Mouse (Mus musculus): Measurements from ENCODE around the gene Akr1a1. TPM values are rescaled to one million over a fixed set of nuclear protein-coding genes. Genes with fewer than 3 reads are reported as not detected.
"Not testable (repeated sequence)": the region's sequence is repeated elsewhere in the genome, so short reads cannot be mapped to it uniquely, and the experiment has no call there.

Gene Akr1a1
- total RNA-seq (2017), result 416 TPM in 2 replicates

GRCm38 (mm10) chr4:116650924-116651796, at the start of gene Akr1a1:
TSS of gene Akr1a1 (minus strand) at chr4:116651680.
- peak; percentile 92 for ATAC-seq (replicated peaks; ENCODE audit: low read depth, poor library complexity, severe bottlenecking)

- ATAC-seq (replicated peaks; ENCODE audit: low read depth, poor library complexity, severe bottlenecking), result no peak
Observed at GRCm38 (mm10) chr4:116700964-116701363, 49.5 kb upstream of the Akr1a1 start.

GRCm38 (mm10) chr4:116698693-116699342, 47.3 kb upstream of the Akr1a1 start:
- no peak for ATAC-seq (replicated peaks; ENCODE audit: low read depth, poor library complexity, severe bottlenecking)

GRCm38 (mm10) chr4:116693785-116694184, 42.3 kb upstream of the Akr1a1 start:
- ATAC-seq (replicated peaks; ENCODE audit: low read depth, poor library complexity, severe bottlenecking), result no peak

- ATAC-seq (replicated peaks; ENCODE audit: low read depth, poor library complexity, severe bottlenecking), result no peak
Observed at GRCm38 (mm10) chr4:116692146-116692545, 40.7 kb upstream of the Akr1a1 start.

- ATAC-seq (replicated peaks; ENCODE audit: low read depth, poor library complexity, severe bottlenecking), result no peak
Observed at GRCm38 (mm10) chr4:116689309-116689876, 37.9 kb upstream of the Akr1a1 start.

- no peak for ATAC-seq (replicated peaks; ENCODE audit: low read depth, poor library complexity, severe bottlenecking)
Observed at GRCm38 (mm10) chr4:116687041-116687440, 35.6 kb upstream of the Akr1a1 start.

- peak; percentile 85 for ATAC-seq (replicated peaks; ENCODE audit: low read depth, poor library complexity, severe bottlenecking)
Observed at GRCm38 (mm10) chr4:116685402-116686061, 34.1 kb upstream of the Akr1a1 start, which contains the start of gene Prdx1. TSS of gene Prdx1 (plus strand) at chr4:116685544.

- ATAC-seq (replicated peaks; ENCODE audit: low read depth, poor library complexity, severe bottlenecking), result no peak
Observed at GRCm38 (mm10) chr4:116684665-116685064, 33.2 kb upstream of the Akr1a1 start.

GRCm38 (mm10) chr4:116683957-116684356, 32.5 kb upstream of the Akr1a1 start:
- no peak for ATAC-seq (replicated peaks; ENCODE audit: low read depth, poor library complexity, severe bottlenecking)

GRCm38 (mm10) chr4:116680521-116680920, 29.0 kb upstream of the Akr1a1 start:
- ATAC-seq (replicated peaks; ENCODE audit: low read depth, poor library complexity, severe bottlenecking), result not testable (repeated sequence)

GRCm38 (mm10) chr4:116679141-116679540, 27.7 kb upstream of the Akr1a1 start:
- ATAC-seq (replicated peaks; ENCODE audit: low read depth, poor library complexity, severe bottlenecking), result no peak

- no peak for ATAC-seq (replicated peaks; ENCODE audit: low read depth, poor library complexity, severe bottlenecking)
Observed at GRCm38 (mm10) chr4:116677808-116678207, 26.3 kb upstream of the Akr1a1 start.

- ATAC-seq (replicated peaks; ENCODE audit: low read depth, poor library complexity, severe bottlenecking), result no peak
Observed at GRCm38 (mm10) chr4:116676027-116676426, 24.5 kb upstream of the Akr1a1 start.

GRCm38 (mm10) chr4:116674761-116675160, 23.3 kb upstream of the Akr1a1 start:
- not testable (repeated sequence) for ATAC-seq (replicated peaks; ENCODE audit: low read depth, poor library complexity, severe bottlenecking)

- peak; percentile 83 for ATAC-seq (replicated peaks; ENCODE audit: low read depth, poor library complexity, severe bottlenecking)
Observed at GRCm38 (mm10) chr4:116672785-116673184, 21.3 kb upstream of the Akr1a1 start.

- ATAC-seq (replicated peaks; ENCODE audit: low read depth, poor library complexity, severe bottlenecking), result no peak
Observed at GRCm38 (mm10) chr4:116669291-116669690, 17.8 kb upstream of the Akr1a1 start.

GRCm38 (mm10) chr4:116668145-116668544, 16.7 kb upstream of the Akr1a1 start:
- peak; percentile 88 for ATAC-seq (replicated peaks; ENCODE audit: low read depth, poor library complexity, severe bottlenecking)

GRCm38 (mm10) chr4:116666625-116667024, 15.1 kb upstream of the Akr1a1 start:
- no peak for ATAC-seq (replicated peaks; ENCODE audit: low read depth, poor library complexity, severe bottlenecking)

- no peak for ATAC-seq (replicated peaks; ENCODE audit: low read depth, poor library complexity, severe bottlenecking)
Observed at GRCm38 (mm10) chr4:116661998-116662397, 10.5 kb upstream of the Akr1a1 start.

Measured in common myeloid progenitor, adult 5-6 weeks (primary cell).